Mouse (Mus musculus): ENCODE data around the gene Casp7. TPM values are rescaled to one million over a fixed set of nuclear protein-coding genes. Genes with fewer than 3 reads are reported as not detected.
"Not testable (repeated sequence)": the region's sequence is repeated elsewhere in the genome, so short reads cannot be mapped to it uniquely, and the experiment has no call there.

The Casp7 gene
- polyA plus RNA-seq (2015; fragmentation: Nextera tagmentation; extraction: Ambion mirVana), result 10.3 and 10.6 TPM in 2 replicates

DNA sequence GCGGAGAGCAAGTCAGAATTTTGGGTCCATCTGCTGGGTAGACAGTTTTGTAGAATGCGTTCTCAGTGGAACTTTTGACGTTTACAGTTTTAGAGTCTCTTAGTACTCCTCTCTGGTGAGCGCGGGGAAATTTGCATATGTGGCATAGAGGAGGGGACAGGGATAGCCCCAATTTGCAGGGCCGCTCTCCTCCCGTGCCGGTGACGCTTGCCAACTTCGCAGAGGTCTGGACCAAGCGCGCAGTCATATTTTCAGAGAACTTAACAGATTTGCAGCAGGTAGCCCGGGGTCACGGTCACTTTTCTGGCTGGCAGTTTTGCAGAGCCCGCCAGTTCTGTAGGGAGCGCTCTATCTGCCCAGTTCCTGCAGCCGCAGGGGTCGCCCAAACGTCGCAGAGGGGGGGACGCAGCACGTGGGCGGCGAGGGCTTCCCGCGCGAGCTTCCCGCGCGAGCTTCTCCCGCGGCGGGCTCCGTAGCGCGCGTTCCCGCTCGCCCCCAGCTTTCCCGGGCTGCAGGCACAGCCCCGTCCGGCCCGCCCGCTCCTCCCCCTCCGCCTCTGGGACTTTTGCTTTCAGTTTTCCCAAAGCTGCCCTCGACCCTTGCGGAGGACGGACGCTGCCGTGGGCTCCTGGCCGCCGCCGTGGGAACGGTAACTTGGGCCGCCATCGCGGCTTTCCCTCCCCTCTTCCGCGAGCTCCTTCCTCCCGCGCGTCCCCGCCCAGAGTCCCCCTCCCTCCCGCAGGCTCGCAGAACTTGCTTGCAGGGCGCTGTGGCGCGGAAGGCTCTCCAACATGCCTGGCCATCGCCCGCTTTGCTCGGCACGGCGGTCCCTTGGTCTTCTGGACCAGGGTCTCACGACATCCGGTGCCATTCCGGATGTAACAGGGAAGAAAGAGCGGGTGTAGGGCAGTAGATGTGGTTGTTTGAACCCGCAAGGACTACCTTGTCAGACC lies at the start of gene Casp7:
Gene Casp7, plus strand, starts transcription at position 461 of the 953 bp plus-strand sequence.
- peaks cover 63% of the 10 kb centered on the region for H3K4me1 ChIP-seq (ENCODE audit: control insufficient read depth, low read depth, low read length)
- H3K4me2 ChIP-seq (ENCODE audit: low read depth, low read length), result peak within 1 kb of the TSS; percentile 90
- peak within 1 kb of the TSS; percentile 87 for H3K9ac ChIP-seq (ENCODE audit: low read depth, low read length)
- H3K4me3 ChIP-seq (ENCODE audit: low read depth, low read length), result peak within 1 kb of the TSS; percentile 83
- no peaks in the 10 kb centered on the region for H3K36me3 ChIP-seq (ENCODE audit: control insufficient read depth, insufficient read depth)
- no peaks in the 10 kb centered on the region for H3K9me3 ChIP-seq (replicated peaks; ENCODE audit: control insufficient read depth, low read length)
- no peaks in the 10 kb centered on the region for H3K27me3 ChIP-seq (ENCODE audit: control insufficient read depth, insufficient read depth, low read depth, low read length)
- ATAC-seq (ENCODE audit: low read depth), result peak; percentile 65
- under 1% methylated on average over 72 of the region's 78 CpGs for WGBS (ENCODE audit: insufficient replicate concordance)
- H3K27ac ChIP-seq (ENCODE audit: low read length), result peak within 1 kb of the TSS; percentile 83

- H3K27me3 ChIP-seq (ENCODE audit: control insufficient read depth, insufficient read depth, low read depth, low read length), result no peaks in the 10 kb centered on the region
- no peaks in the 10 kb centered on the region for H3K9me3 ChIP-seq (replicated peaks; ENCODE audit: control insufficient read depth, low read length)
- no peak overlapping the region for H3K9ac ChIP-seq (ENCODE audit: low read depth, low read length)
- no peaks in the 10 kb centered on the region for H3K4me1 ChIP-seq (ENCODE audit: control insufficient read depth, low read depth, low read length)
- no peak overlapping the region for H3K27ac ChIP-seq (ENCODE audit: low read length)
- no peaks in the 10 kb centered on the region for H3K36me3 ChIP-seq (ENCODE audit: control insufficient read depth, insufficient read depth)
- H3K4me2 ChIP-seq (ENCODE audit: low read depth, low read length), result no peak overlapping the region
- no peak overlapping the region for H3K4me3 ChIP-seq (ENCODE audit: low read depth, low read length)
- WGBS (ENCODE audit: insufficient replicate concordance), result 31% methylated on average over 6 of the region's 6 CpGs
- no peak for ATAC-seq (ENCODE audit: low read depth)
Observed at GRCm38 (mm10) chr19:56349295-56349694, 47.6 kb upstream of the Casp7 start.

DNA sequence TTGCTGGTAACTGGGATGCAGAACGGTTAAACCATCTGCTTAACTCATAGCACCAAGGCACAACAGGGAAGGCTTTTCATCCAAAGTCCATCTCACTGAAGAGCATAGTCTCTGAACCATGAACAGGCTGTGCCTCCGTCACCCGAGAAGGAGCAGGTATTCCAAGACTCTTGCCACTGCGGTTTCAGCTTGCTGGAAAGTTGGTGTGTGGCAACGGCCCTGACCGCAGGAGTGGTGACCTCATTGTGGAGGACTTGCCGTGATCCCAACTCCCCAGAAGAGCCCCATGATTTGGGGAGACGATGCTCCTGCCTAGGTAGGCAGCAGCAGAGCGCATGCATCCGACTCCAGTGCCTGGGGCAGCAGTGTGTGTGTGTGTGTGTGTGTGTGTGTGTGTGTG lies 43.2 kb upstream of the Casp7 start:
- WGBS (ENCODE audit: insufficient replicate concordance), result 79% methylated on average over 10 of the region's 10 CpGs
- no peak for ATAC-seq (ENCODE audit: low read depth)

DNA sequence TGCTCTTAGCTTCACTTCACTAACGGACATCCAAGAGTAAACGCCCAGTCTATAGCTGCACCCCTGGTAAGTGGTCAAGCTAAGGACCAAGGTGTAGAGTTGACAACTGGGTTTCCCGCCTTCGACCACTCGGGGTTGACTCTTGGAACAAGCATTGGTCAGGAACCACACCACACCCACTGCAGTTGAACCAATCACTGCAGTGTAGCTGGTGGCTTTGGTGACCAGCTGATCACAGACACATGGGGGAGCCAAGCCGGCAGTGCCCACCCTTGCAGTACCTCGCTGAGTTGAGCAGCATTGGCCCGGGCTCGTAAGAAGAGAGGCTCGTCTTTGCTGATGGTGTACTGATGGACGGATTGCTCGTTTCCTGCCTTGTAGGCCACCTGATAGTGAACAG lies 41.7 kb upstream of the Casp7 start:
- Histone ChIP-seq H3K9me3 (replicated peaks; ENCODE audit: control insufficient read depth, low read length) (no peaks in the 10 kb centered on the region), H3K9ac (ENCODE audit: low read depth, low read length) (no peak overlapping the region), H3K4me3 (ENCODE audit: low read depth, low read length) (no peak overlapping the region), H3K36me3 (ENCODE audit: control insufficient read depth, insufficient read depth) (no peaks in the 10 kb centered on the region), H3K4me2 (ENCODE audit: low read depth, low read length) (no peak overlapping the region), H3K27ac (ENCODE audit: low read length) (no peak overlapping the region), H3K4me1 (ENCODE audit: control insufficient read depth, low read depth, low read length) (no peaks in the 10 kb centered on the region; the same call in 1 of the 2 replicates), H3K27me3 (ENCODE audit: control insufficient read depth, insufficient read depth, low read depth, low read length) (no peaks in the 10 kb centered on the region)
- WGBS (ENCODE audit: insufficient replicate concordance), result 71% methylated on average over 12 of the region's 12 CpGs
- no peak for ATAC-seq (ENCODE audit: low read depth)

More for the DNA sequence above, 43.2 kb upstream of the Casp7 start:
- Histone ChIP-seq H3K36me3 (ENCODE audit: control insufficient read depth, insufficient read depth) (no peaks in the 10 kb centered on the region), H3K4me3 (ENCODE audit: low read depth, low read length) (no peak overlapping the region), H3K4me1 (ENCODE audit: control insufficient read depth, low read depth, low read length) (no peaks in the 10 kb centered on the region; the same call in 1 of the 2 replicates), H3K4me2 (ENCODE audit: low read depth, low read length) (no peak overlapping the region), H3K27me3 (ENCODE audit: control insufficient read depth, insufficient read depth, low read depth, low read length) (no peaks in the 10 kb centered on the region), H3K9me3 (replicated peaks; ENCODE audit: control insufficient read depth, low read length) (no peaks in the 10 kb centered on the region), H3K9ac (ENCODE audit: low read depth, low read length) (no peak overlapping the region), H3K27ac (ENCODE audit: low read length) (no peak overlapping the region)

DNA sequence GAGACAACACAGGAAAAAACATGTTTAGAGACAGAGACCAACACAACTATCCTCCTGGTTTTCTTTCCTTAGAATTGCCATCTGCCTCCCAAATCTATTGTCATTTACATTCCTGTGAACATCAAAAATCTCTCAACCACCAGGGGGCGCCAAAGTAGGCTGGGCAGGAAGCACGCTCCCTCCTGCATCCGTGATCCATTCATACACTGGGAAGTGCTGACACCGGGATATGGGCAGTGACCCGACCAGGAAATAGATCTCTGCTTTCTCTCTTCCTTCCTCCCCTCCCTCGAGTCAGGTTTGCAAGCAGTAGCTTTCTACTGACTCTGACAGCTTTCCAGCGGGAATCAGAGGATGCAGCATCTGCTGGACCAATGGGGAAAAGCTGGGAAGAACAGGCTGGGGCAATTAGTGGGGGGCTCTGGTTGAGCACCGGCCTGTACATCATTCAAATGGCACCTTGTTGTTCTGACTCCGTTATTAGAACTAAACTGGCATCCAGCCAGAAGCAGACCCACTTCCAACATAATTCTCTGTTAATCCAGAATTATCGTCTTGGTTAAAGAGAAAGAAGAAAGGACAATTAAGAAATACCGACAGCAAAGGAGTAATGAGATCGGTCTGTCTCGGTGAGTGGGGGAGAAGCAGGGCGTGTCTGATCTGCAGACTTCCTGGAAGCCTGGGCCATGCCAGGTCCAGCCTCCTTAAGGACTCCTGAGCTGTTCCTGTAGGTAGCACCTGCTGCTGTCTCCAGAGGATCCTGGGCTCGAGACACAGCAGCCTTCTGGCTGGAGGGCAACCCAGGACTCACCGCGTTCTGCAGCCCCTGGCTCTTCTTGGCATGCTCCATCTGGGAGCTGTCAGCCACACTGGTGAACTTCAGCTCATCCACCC lies 40.2 kb upstream of the Casp7 start:
- Histone ChIP-seq H3K4me1 (ENCODE audit: control insufficient read depth, low read depth, low read length) (no peaks in the 10 kb centered on the region; the same call in 1 of the 2 replicates), H3K4me2 (ENCODE audit: low read depth, low read length) (no peak overlapping the region), H3K9ac (ENCODE audit: low read depth, low read length) (no peak overlapping the region), H3K36me3 (ENCODE audit: control insufficient read depth, insufficient read depth) (no peaks in the 10 kb centered on the region), H3K4me3 (ENCODE audit: low read depth, low read length) (no peak overlapping the region), H3K27ac (ENCODE audit: low read length) (no peak overlapping the region), H3K9me3 (replicated peaks; ENCODE audit: control insufficient read depth, low read length) (no peaks in the 10 kb centered on the region), H3K27me3 (ENCODE audit: control insufficient read depth, insufficient read depth, low read depth, low read length) (no peaks in the 10 kb centered on the region)
- ATAC-seq (ENCODE audit: low read depth), result no peak
- 31% methylated on average over 17 of the region's 17 CpGs for WGBS (ENCODE audit: insufficient replicate concordance)

DNA sequence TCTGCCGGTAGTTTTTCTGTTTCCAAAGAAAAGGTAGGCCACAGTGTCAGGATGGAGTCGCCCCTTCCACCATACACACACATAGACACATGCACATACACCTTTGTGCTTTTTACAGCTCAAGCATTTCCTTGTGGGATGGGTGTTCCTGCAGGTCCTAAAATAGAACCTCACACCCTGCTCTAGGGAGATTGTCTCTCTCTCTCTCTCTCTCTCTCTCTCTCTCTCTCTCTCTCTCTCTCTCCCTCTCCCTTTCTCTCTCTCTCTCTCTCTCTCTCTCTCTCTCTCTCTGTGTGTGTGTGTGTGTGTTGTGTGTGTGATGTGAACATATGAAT lies 39.6 kb upstream of the Casp7 start:
- not testable (repeated sequence) for H3K27me3 ChIP-seq (ENCODE audit: control insufficient read depth, insufficient read depth, low read depth, low read length); H3K9ac ChIP-seq (ENCODE audit: low read depth, low read length); H3K36me3 ChIP-seq (ENCODE audit: control insufficient read depth, insufficient read depth); H3K27ac ChIP-seq (ENCODE audit: low read length); H3K4me1 ChIP-seq (ENCODE audit: control insufficient read depth, low read depth, low read length); ATAC-seq (ENCODE audit: low read depth); H3K9me3 ChIP-seq (replicated peaks; ENCODE audit: control insufficient read depth, low read length); H3K4me2 ChIP-seq (ENCODE audit: low read depth, low read length); H3K4me3 ChIP-seq (ENCODE audit: low read depth, low read length)
- 64% methylated on average over 2 of the region's 2 CpGs for WGBS (ENCODE audit: insufficient replicate concordance)

DNA sequence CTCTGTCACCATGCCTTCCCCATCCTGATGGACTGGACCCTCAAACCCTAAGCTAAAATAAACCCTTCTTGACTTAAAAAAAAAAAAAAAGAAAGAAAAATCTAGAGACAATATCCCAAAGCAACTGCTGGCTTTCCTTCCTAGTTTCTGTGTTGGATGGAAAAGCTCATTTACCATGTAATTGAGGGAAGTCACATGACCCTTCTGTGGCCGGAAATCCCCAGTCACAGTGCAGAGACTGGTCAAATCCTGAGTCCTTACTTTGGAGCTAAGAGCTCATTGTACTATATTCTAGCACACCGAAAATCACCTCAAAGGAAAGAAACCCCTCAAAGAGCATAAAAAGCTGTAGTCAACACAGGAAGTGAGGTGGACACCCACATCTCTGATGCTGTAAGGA lies 38.0 kb upstream of the Casp7 start:
- H3K4me1 ChIP-seq (ENCODE audit: control insufficient read depth, low read depth, low read length), result no peaks in the 10 kb centered on the region; the same call in 1 of the 2 replicates

GRCm38 (mm10) chr19:56363721-56364460 lies 33.0 kb upstream of the Casp7 start:
- no peaks in the 10 kb centered on the region for H3K36me3 ChIP-seq (ENCODE audit: control insufficient read depth, insufficient read depth)
- H3K4me2 ChIP-seq (ENCODE audit: low read depth, low read length), result no peak overlapping the region
- ATAC-seq (ENCODE audit: low read depth), result no peak
- no peaks in the 10 kb centered on the region for H3K9me3 ChIP-seq (replicated peaks; ENCODE audit: control insufficient read depth, low read length)
- H3K4me3 ChIP-seq (ENCODE audit: low read depth, low read length), result no peak overlapping the region
- H3K27ac ChIP-seq (ENCODE audit: low read length), result no peak overlapping the region
- no peaks in the 10 kb centered on the region for H3K4me1 ChIP-seq (ENCODE audit: control insufficient read depth, low read depth, low read length)
- no peaks in the 10 kb centered on the region for H3K27me3 ChIP-seq (ENCODE audit: control insufficient read depth, insufficient read depth, low read depth, low read length)
- no peak overlapping the region for H3K9ac ChIP-seq (ENCODE audit: low read depth, low read length)
- WGBS (ENCODE audit: insufficient replicate concordance), result 51% methylated on average over 15 of the region's 15 CpGs

More for the DNA sequence above, 38.0 kb upstream of the Casp7 start:
- Histone ChIP-seq H3K4me2 (ENCODE audit: low read depth, low read length) (no peak overlapping the region), H3K27ac (ENCODE audit: low read length) (no peak overlapping the region), H3K27me3 (ENCODE audit: control insufficient read depth, insufficient read depth, low read depth, low read length) (no peaks in the 10 kb centered on the region), H3K4me3 (ENCODE audit: low read depth, low read length) (no peak overlapping the region), H3K9ac (ENCODE audit: low read depth, low read length) (no peak overlapping the region), H3K36me3 (ENCODE audit: control insufficient read depth, insufficient read depth) (no peaks in the 10 kb centered on the region), H3K9me3 (replicated peaks; ENCODE audit: control insufficient read depth, low read length) (no peaks in the 10 kb centered on the region)
- WGBS (ENCODE audit: insufficient replicate concordance), result 38% methylated on average over 2 of the region's 2 CpGs
- ATAC-seq (ENCODE audit: low read depth), result no peak

All from liver, embryonic 16.5 days (tissue).